Mouse (Mus musculus) bone marrow macrophage, adult 2 months (primary cell): ENCODE measurements around the gene Osbpl2.

Source experiments
- CTCF ChIP-seq: IDR thresholded peaks from 2 replicates; pipeline ENCODE4 v1.5.1; 2012; ENCODE audit warnings: low read depth, mild to moderate bottlenecking, low read length, moderate library complexity
- POLR2A ChIP-seq: IDR thresholded peaks from 2 replicates; pipeline ENCODE4 v1.6.1; 2012; ENCODE audit warnings: mild to moderate bottlenecking, low read depth, low read length, borderline replicate concordance

GRCm38 (mm10) chr2:180198782-180199181, 79.7 kb downstream of the Osbpl2 start:
- TF ChIP-seq POLR2A (no peak), CTCF (no peak)
